Mouse (Mus musculus): ENCODE measurements around the gene Katnal1. TPM values are rescaled to one million over a fixed set of nuclear protein-coding genes. Genes with fewer than 3 reads are reported as not detected.

Gene Katnal1
- polyA plus RNA-seq, 1 experiment from 2014 or later, result 31.1 TPM

DNA sequence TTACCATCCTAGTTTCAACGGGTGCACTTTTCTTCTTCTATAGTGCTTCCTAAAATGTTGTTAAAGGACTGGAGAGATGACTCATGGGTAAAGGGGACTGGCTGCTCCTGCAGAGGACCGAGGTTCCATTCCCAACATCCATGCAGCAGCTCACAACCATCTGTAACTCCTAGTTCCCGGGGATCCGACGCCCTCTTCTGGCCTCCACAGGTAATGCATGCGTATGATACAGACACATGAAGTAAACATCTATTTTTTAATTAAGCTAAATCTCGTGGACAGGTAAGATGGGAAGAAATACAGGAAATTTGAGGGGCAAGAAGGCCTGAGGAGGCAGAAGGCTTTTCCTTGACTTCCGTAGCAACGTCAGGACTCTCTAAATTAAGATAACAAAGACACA lies 29.2 kb upstream of the Katnal1 start:
- no peak for DNase-seq (ENCODE audit: low spot score, missing footprints)
- Histone ChIP-seq H3K4me2 (no peak overlapping the region), H3K36me3 (ENCODE audit: control insufficient read depth, insufficient read depth, low read length) (no peaks in the 10 kb centered on the region), H3K27ac (ENCODE audit: low read depth, low read length) (no peak overlapping the region), H3K4me3 (ENCODE audit: low read depth, low read length) (no peak overlapping the region), H3K9ac (ENCODE audit: low read length) (no peak overlapping the region), H3K27me3 (ENCODE audit: control insufficient read depth, insufficient read depth, low read length) (0 out of 2 replicates have a peak, but pooled peaks cover 2% of the 10 kb centered on the region), H3K9me3 (ENCODE audit: control insufficient read depth, low read length) (no peaks in the 10 kb centered on the region), H3K4me1 (ENCODE audit: control insufficient read depth, insufficient read depth, low read length) (peaks cover 12% of the 10 kb centered on the region)
- ATAC-seq (ENCODE audit: low FRiP score), result no peak
- whole genome bisulfite sequencing, result 38% methylated on average over 9 of the region's 9 CpGs

- 65% methylated on average over 9 of the region's 9 CpGs for WGBS
- ATAC-seq (ENCODE audit: low FRiP score) (no peak), DNase-seq (ENCODE audit: low spot score, missing footprints) (no peak)
- Histone ChIP-seq H3K4me1 (ENCODE audit: control insufficient read depth, insufficient read depth, low read length) (peaks cover 12% of the 10 kb centered on the region), H3K9ac (ENCODE audit: low read length) (no peak overlapping the region), H3K27ac (ENCODE audit: low read depth, low read length) (no peak overlapping the region), H3K4me3 (ENCODE audit: low read depth, low read length) (no peak overlapping the region), H3K27me3 (ENCODE audit: control insufficient read depth, insufficient read depth, low read length) (0 out of 2 replicates have a peak, but pooled peaks cover 2% of the 10 kb centered on the region), H3K9me3 (ENCODE audit: control insufficient read depth, low read length) (no peaks in the 10 kb centered on the region; the same call in 1 of the 2 replicates), H3K4me2 (no peak overlapping the region), H3K36me3 (ENCODE audit: control insufficient read depth, insufficient read depth, low read length) (no peaks in the 10 kb centered on the region)
These were observed 27.9 kb upstream of the Katnal1 start for GRCm38 (mm10) chr5:148956898-148957535.

DNA sequence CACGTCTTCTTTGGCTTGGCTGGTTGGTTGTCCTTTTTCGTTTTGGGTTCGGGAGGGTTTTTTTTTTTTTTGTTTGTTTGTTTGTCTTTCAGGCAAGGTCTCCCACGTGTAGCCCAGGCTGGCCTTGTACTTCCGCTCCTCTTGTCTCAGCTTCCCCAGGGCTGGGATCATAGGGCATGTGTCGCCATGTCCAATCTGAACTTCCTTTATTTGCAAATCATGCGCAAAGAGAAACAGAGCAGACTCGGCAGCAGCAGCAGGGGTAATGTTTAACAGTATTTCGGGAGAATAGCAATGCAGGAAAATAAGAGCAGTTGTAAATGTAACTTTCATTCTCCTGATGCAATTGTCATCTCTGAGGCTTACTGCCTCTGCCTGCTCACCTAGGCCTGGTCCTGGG lies 27.0 kb upstream of the Katnal1 start:
- no peak overlapping the region for H3K4me2 ChIP-seq
- 81% methylated on average over 9 of the region's 9 CpGs for WGBS
- H3K27me3 ChIP-seq (ENCODE audit: control insufficient read depth, insufficient read depth, low read length), result 0 out of 2 replicates have a peak, but pooled peaks cover 2% of the 10 kb centered on the region
- H3K27ac ChIP-seq (ENCODE audit: low read depth, low read length), result no peak overlapping the region
- H3K36me3 ChIP-seq (ENCODE audit: control insufficient read depth, insufficient read depth, low read length), result no peaks in the 10 kb centered on the region
- DNase-seq (ENCODE audit: low spot score, missing footprints), result no peak
- ATAC-seq (ENCODE audit: low FRiP score), result no peak
- H3K9ac ChIP-seq (ENCODE audit: low read length), result no peak overlapping the region
- H3K9me3 ChIP-seq (ENCODE audit: control insufficient read depth, low read length), result no peaks in the 10 kb centered on the region; the same call in 1 of the 2 replicates
- peaks cover 12% of the 10 kb centered on the region for H3K4me1 ChIP-seq (ENCODE audit: control insufficient read depth, insufficient read depth, low read length)
- H3K4me3 ChIP-seq (ENCODE audit: low read depth, low read length), result no peak overlapping the region

GRCm38 (mm10) chr5:148955575-148955974 lies 26.5 kb upstream of the Katnal1 start:
- DNase-seq (ENCODE audit: low spot score, missing footprints), result no peak
- Histone ChIP-seq H3K9ac (ENCODE audit: low read length) (no peak overlapping the region), H3K27ac (ENCODE audit: low read depth, low read length) (no peak overlapping the region), H3K4me1 (ENCODE audit: control insufficient read depth, insufficient read depth, low read length) (peaks cover 12% of the 10 kb centered on the region), H3K27me3 (ENCODE audit: control insufficient read depth, insufficient read depth, low read length) (0 out of 2 replicates have a peak, but pooled peaks cover 2% of the 10 kb centered on the region), H3K4me2 (no peak overlapping the region), H3K36me3 (ENCODE audit: control insufficient read depth, insufficient read depth, low read length) (no peaks in the 10 kb centered on the region), H3K4me3 (ENCODE audit: low read depth, low read length) (no peak overlapping the region), H3K9me3 (ENCODE audit: control insufficient read depth, low read length) (no peaks in the 10 kb centered on the region; the same call in 1 of the 2 replicates)
- no peak for ATAC-seq (ENCODE audit: low FRiP score)
- 91% methylated on average over 6 of the region's 6 CpGs for WGBS

GRCm38 (mm10) chr5:148954314-148955060 lies 25.4 kb upstream of the Katnal1 start:
- Histone ChIP-seq H3K9ac (ENCODE audit: low read length) (no peak overlapping the region), H3K4me3 (ENCODE audit: low read depth, low read length) (no peak overlapping the region), H3K9me3 (ENCODE audit: control insufficient read depth, low read length) (no peaks in the 10 kb centered on the region; the same call in 1 of the 2 replicates), H3K27me3 (ENCODE audit: control insufficient read depth, insufficient read depth, low read length) (0 out of 2 replicates have a peak, but pooled peaks cover 2% of the 10 kb centered on the region), H3K36me3 (ENCODE audit: control insufficient read depth, insufficient read depth, low read length) (no peaks in the 10 kb centered on the region), H3K4me1 (ENCODE audit: control insufficient read depth, insufficient read depth, low read length) (peaks cover 7% of the 10 kb centered on the region), H3K4me2 (no peak overlapping the region), H3K27ac (ENCODE audit: low read depth, low read length) (no peak overlapping the region)
- 83% methylated on average over 22 of the region's 22 CpGs for WGBS
- DNase-seq (ENCODE audit: low spot score, missing footprints) (no peak), ATAC-seq (ENCODE audit: low FRiP score) (no peak)

DNA sequence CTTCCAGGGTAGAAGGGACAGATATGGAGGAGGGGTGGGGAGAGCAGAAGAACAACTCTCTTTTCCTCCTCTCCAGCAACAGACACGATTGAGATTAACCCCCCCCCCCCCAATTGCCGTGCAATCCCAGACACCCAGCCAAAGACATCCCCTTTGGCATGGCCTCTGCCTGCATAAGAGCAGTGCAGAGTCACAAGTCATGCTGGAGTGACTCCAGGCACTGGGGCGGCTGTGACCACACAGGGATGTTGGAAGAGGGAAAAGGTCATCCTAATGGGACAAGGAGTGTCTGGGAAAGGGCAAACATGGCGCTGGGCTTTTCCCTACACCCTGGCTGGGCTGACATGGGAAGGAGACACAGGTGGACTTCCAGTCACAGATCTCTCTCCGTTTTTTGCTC lies 24.0 kb upstream of the Katnal1 start:
- H3K27me3 ChIP-seq (ENCODE audit: control insufficient read depth, insufficient read depth, low read length), result no peaks in the 10 kb centered on the region
- ATAC-seq (ENCODE audit: low FRiP score), result no peak
- no peaks in the 10 kb centered on the region for H3K36me3 ChIP-seq (ENCODE audit: control insufficient read depth, insufficient read depth, low read length)
- H3K4me3 ChIP-seq (ENCODE audit: low read depth, low read length), result no peak overlapping the region
- H3K4me2 ChIP-seq, result no peak overlapping the region
- H3K9me3 ChIP-seq (ENCODE audit: control insufficient read depth, low read length), result no peaks in the 10 kb centered on the region; the same call in 1 of the 2 replicates
- H3K9ac ChIP-seq (ENCODE audit: low read length), result no peak overlapping the region
- 85% methylated on average over 4 of the region's 5 CpGs for WGBS
- no peak overlapping the region for H3K27ac ChIP-seq (ENCODE audit: low read depth, low read length)
- no peak for DNase-seq (ENCODE audit: low spot score, missing footprints)
- H3K4me1 ChIP-seq (ENCODE audit: control insufficient read depth, insufficient read depth, low read length), result no peaks in the 10 kb centered on the region

GRCm38 (mm10) chr5:148952419-148952818 lies 23.3 kb upstream of the Katnal1 start:
- Histone ChIP-seq H3K36me3 (ENCODE audit: control insufficient read depth, insufficient read depth, low read length) (no peaks in the 10 kb centered on the region), H3K9me3 (ENCODE audit: control insufficient read depth, low read length) (no peaks in the 10 kb centered on the region; the same call in 1 of the 2 replicates), H3K27me3 (ENCODE audit: control insufficient read depth, insufficient read depth, low read length) (no peaks in the 10 kb centered on the region), H3K9ac (ENCODE audit: low read length) (no peak overlapping the region), H3K27ac (ENCODE audit: low read depth, low read length) (no peak overlapping the region), H3K4me3 (ENCODE audit: low read depth, low read length) (no peak overlapping the region), H3K4me2 (no peak overlapping the region), H3K4me1 (ENCODE audit: control insufficient read depth, insufficient read depth, low read length) (no peaks in the 10 kb centered on the region)
- 43% methylated on average over 6 of the region's 6 CpGs for WGBS
- DNase-seq (ENCODE audit: low spot score, missing footprints) (peak; percentile 87), ATAC-seq (ENCODE audit: low FRiP score) (no peak)

DNA sequence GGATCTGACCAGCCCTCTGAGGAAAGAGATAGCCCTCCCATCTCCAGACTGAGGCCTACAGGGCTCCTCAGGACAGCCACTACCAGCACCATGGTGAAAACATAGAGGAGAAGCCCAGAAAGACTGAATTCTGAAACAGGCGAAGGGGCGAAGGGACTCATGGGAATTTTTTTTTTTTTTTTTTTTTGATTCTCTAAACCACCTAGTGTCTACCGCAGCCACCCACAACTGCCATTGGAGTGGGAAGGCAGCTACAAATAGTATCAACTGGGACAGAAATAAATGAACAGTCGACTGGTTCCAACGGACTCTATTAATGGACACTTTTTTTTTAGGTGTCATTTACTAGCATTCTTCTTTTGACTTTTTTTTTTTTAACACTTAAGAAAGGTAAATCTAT lies 22.2 kb upstream of the Katnal1 start:
- DNase-seq (ENCODE audit: low spot score, missing footprints) (no peak), ATAC-seq (ENCODE audit: low FRiP score) (no peak)
- 95% methylated on average over 5 of the region's 5 CpGs for WGBS
- no peak overlapping the region for H3K4me3 ChIP-seq (ENCODE audit: low read depth, low read length)
- H3K4me1 ChIP-seq (ENCODE audit: control insufficient read depth, insufficient read depth, low read length), result no peaks in the 10 kb centered on the region
- no peaks in the 10 kb centered on the region; the same call in 1 of the 2 replicates for H3K9me3 ChIP-seq (ENCODE audit: control insufficient read depth, low read length)
- H3K9ac ChIP-seq (ENCODE audit: low read length), result no peak overlapping the region
- no peak overlapping the region for H3K27ac ChIP-seq (ENCODE audit: low read depth, low read length)
- no peaks in the 10 kb centered on the region for H3K36me3 ChIP-seq (ENCODE audit: control insufficient read depth, insufficient read depth, low read length)
- H3K27me3 ChIP-seq (ENCODE audit: control insufficient read depth, insufficient read depth, low read length), result no peaks in the 10 kb centered on the region
- H3K4me2 ChIP-seq, result no peak overlapping the region

DNA sequence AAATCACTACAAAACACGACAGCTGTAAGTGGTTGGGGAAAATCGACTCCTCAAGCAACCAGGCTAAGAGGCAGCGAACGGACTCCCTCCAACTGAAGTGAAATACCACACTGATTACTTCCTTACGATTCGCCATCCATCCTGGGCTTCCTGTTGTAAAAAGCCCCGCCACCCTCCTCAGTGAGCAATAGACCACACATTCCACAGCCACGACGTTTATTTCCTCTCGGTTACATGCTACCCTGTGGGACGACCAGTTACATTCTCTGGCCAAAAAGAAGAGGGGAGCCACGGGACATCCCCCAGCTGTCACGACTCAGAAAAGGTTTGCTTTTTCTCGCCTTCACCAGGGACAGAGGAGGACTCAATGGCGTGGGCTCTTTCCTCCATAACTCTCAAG lies 20.9 kb upstream of the Katnal1 start:
- Histone ChIP-seq H3K27me3 (ENCODE audit: control insufficient read depth, insufficient read depth, low read length) (no peaks in the 10 kb centered on the region), H3K9me3 (ENCODE audit: control insufficient read depth, low read length) (no peaks in the 10 kb centered on the region; the same call in 1 of the 2 replicates), H3K4me2 (no peak overlapping the region), H3K27ac (ENCODE audit: low read depth, low read length) (no peak overlapping the region), H3K9ac (ENCODE audit: low read length) (no peak overlapping the region), H3K4me3 (ENCODE audit: low read depth, low read length) (no peak overlapping the region), H3K36me3 (ENCODE audit: control insufficient read depth, insufficient read depth, low read length) (no peaks in the 10 kb centered on the region), H3K4me1 (ENCODE audit: control insufficient read depth, insufficient read depth, low read length) (no peaks in the 10 kb centered on the region; the same call in 1 of the 2 replicates)
- 74% methylated on average over 15 of the region's 15 CpGs for WGBS
- DNase-seq (ENCODE audit: low spot score, missing footprints) (no peak), ATAC-seq (ENCODE audit: low FRiP score) (no peak)
